Mouse (Mus musculus) intestine, postnatal 0 days (tissue): ENCODE data around the gene Cog8. TPM values are rescaled to one million over a fixed set of nuclear protein-coding genes. Genes with fewer than 3 reads are reported as not detected.
"Not testable (repeated sequence)": the region's sequence is repeated elsewhere in the genome, so short reads cannot be mapped to it uniquely, and the experiment has no call there.

ENCODE experiments used
- ATAC-seq: fragments of 200-750 bp; cut with Nextera tagmentation; 2 replicates; pipeline ENCODE4 v1.8.0; 2017; ENCODE audit warnings: mild to moderate bottlenecking, moderate TSS enrichment, moderate library complexity
- H3K27ac ChIP-seq: fragments of 300-500 bp; sonication (generic); 2 replicates; pipeline ENCODE4 v1.5.1; 2014; ENCODE audit warnings: mild to moderate bottlenecking, low read depth, low read length, moderate library complexity
- H3K27me3 ChIP-seq: fragments of 300-500 bp; sonication (generic); replicated peaks from 2 replicates; pipeline ENCODE4 v1.6.1; 2014; ENCODE audit warnings: low read length, mixed read lengths; ENCODE audit not compliant: control insufficient read depth, insufficient read depth
- H3K36me3 ChIP-seq: fragments of 300-500 bp; sonication (generic); 2 replicates; pipeline ENCODE4 v1.6.1; 2014; ENCODE audit warnings: mild to moderate bottlenecking, moderate library complexity; ENCODE audit not compliant: control insufficient read depth, insufficient read depth
- H3K4me1 ChIP-seq: fragments of 300-500 bp; sonication (generic); replicated peaks from 2 replicates; pipeline ENCODE4 v1.6.1; 2014; ENCODE audit warnings: antibody characterized with exemption, low read length, mixed read lengths; ENCODE audit not compliant: control insufficient read depth, insufficient read depth
- H3K4me2 ChIP-seq: fragments of 300-500 bp; sonication (generic); replicated peaks from 2 replicates; pipeline ENCODE4 v1.6.1; 2014; ENCODE audit warnings: low read depth, mild to moderate bottlenecking, moderate library complexity
- H3K4me3 ChIP-seq: fragments of 300-500 bp; sonication (generic); 2 replicates; pipeline ENCODE4 v1.5.1; 2014; ENCODE audit warnings: low read depth, low read length
- H3K9ac ChIP-seq: fragments of 300-500 bp; sonication (generic); 2 replicates; pipeline ENCODE4 v1.6.1; 2014; ENCODE audit warnings: mild to moderate bottlenecking, low read depth, low read length
- H3K9me3 ChIP-seq: fragments of 300-500 bp; sonication (generic); 2 replicates; pipeline ENCODE4 v1.6.1; 2016; ENCODE audit warnings: mixed run types; ENCODE audit not compliant: control insufficient read depth
- CTCF ChIP-seq: sonication (generic); IDR thresholded peaks from 2 replicates; pipeline ENCODE4 v1.5.1; 2016; ENCODE audit warnings: low read depth, mild to moderate bottlenecking, control low read depth, antibody characterized with exemption, moderate library complexity
- WGBS: fragments of 180-500 bp; shearing (Covaris S2); extraction: QIAGEN DNeasy Blood & Tissue Kit; methylation state at CpG from one replicate; pipeline ENCODE4 v1.1.7; 2014; 5-methylcytosine and 5-hydroxymethylcytosine counted together
- microRNA-seq: library from miRNA; unstranded; fragments of <30 nt; microRNA quantifications from one replicate; pipeline ENCODE4, GENCODE M21; 2016
- polyA plus RNA-seq: library from polyadenylated mRNA; unstranded; fragments of >200 nt; fragmentation: Nextera tagmentation; extraction: Ambion mirVana; gene quantifications from 2 replicates; pipeline ENCODE4 v1.2.1, GENCODE M21; 2015

Gene Cog8
- polyA plus RNA-seq, 1 experiment from 2014 or later = 21.6 TPM

GRCm38 (mm10) chr8:107012666-107013065 is 43.8 kb downstream of the Cog8 start:
- H3K27me3 ChIP-seq = no peaks in the 10 kb centered on the region
- no peaks in the 10 kb centered on the region for H3K9me3 ChIP-seq
- H3K27ac ChIP-seq = no peak overlapping the region
- H3K36me3 ChIP-seq = peaks cover 62% of the 10 kb centered on the region
- no peak overlapping the region for H3K4me2 ChIP-seq
- TF ChIP-seq CTCF = no peak
- ATAC-seq = no peak
- H3K4me1 ChIP-seq = no peaks in the 10 kb centered on the region
- H3K9ac ChIP-seq = no peak overlapping the region
- WGBS = 91% methylated on average over 2 of the region's 2 CpGs
- H3K4me3 ChIP-seq = no peak overlapping the region

GRCm38 (mm10) chr8:107007795-107008194 is 48.7 kb downstream of the Cog8 start:
- H3K27me3 ChIP-seq = no peaks in the 10 kb centered on the region
- no peak for ATAC-seq
- TF ChIP-seq CTCF = no peak
- H3K4me1 ChIP-seq = no peaks in the 10 kb centered on the region
- H3K4me2 ChIP-seq = no peak overlapping the region
- no peak overlapping the region for H3K27ac ChIP-seq
- peaks cover 71% of the 10 kb centered on the region for H3K36me3 ChIP-seq
- H3K9me3 ChIP-seq = no peaks in the 10 kb centered on the region
- H3K9ac ChIP-seq = no peak overlapping the region
- WGBS = 84% methylated on average over 3 of the region's 3 CpGs
- H3K4me3 ChIP-seq = no peak overlapping the region

- H3K4me3 ChIP-seq = no peak overlapping the region
- peak; percentile 100 for TF ChIP-seq CTCF
- H3K4me1 ChIP-seq = no peaks in the 10 kb centered on the region
- no peak overlapping the region for H3K27ac ChIP-seq
- peaks cover 25% of the 10 kb centered on the region for H3K36me3 ChIP-seq
- peak; percentile 88 for ATAC-seq
- WGBS = 16% methylated on average over 5 of the region's 5 CpGs
- H3K9me3 ChIP-seq = no peaks in the 10 kb centered on the region
- no peak overlapping the region for H3K9ac ChIP-seq
- H3K27me3 ChIP-seq = no peaks in the 10 kb centered on the region
- no peak overlapping the region for H3K4me2 ChIP-seq
Observed at GRCm38 (mm10) chr8:107002532-107002931, 54.0 kb downstream of the Cog8 start.

GRCm38 (mm10) chr8:106999068-106999467 is 57.4 kb downstream of the Cog8 start:
- Histone ChIP-seq H3K9me3 (no peaks in the 10 kb centered on the region), H3K27me3 (no peaks in the 10 kb centered on the region), H3K4me2 (no peak overlapping the region), H3K36me3 (peaks cover 12% of the 10 kb centered on the region), H3K9ac (no peak overlapping the region), H3K4me3 (no peak overlapping the region), H3K4me1 (no peaks in the 10 kb centered on the region), H3K27ac (no peak overlapping the region)
- TF ChIP-seq CTCF = no peak
- WGBS = 70% methylated on average over 1 of the region's 1 CpGs
- no peak for ATAC-seq

- no peak for TF ChIP-seq CTCF
- WGBS = 85% methylated on average over 4 of the region's 4 CpGs
- Histone ChIP-seq H3K4me2 (no peak overlapping the region), H3K4me3 (no peak overlapping the region), H3K4me1 (no peaks in the 10 kb centered on the region), H3K27me3 (no peaks in the 10 kb centered on the region), H3K9me3 (no peaks in the 10 kb centered on the region), H3K9ac (no peak overlapping the region), H3K27ac (no peak overlapping the region), H3K36me3 (peaks cover 6% of the 10 kb centered on the region)
- no peak for ATAC-seq
Observed at GRCm38 (mm10) chr8:106997416-106997815, 59.1 kb downstream of the Cog8 start.

GRCm38 (mm10) chr8:106996339-106996738 is 60.1 kb downstream of the Cog8 start:
- not testable (repeated sequence) for ATAC-seq, H3K9ac ChIP-seq, H3K9me3 ChIP-seq, H3K27ac ChIP-seq, H3K27me3 ChIP-seq, H3K4me1 ChIP-seq, H3K4me3 ChIP-seq, H3K4me2 ChIP-seq
- H3K36me3 ChIP-seq = peaks cover 13% of the 10 kb centered on the region
- TF ChIP-seq CTCF = peak; percentile 37
- 90% methylated on average over 4 of the region's 4 CpGs for WGBS

Small RNA genes within 50 kb of the gene (microRNA-seq; reads per million reads assigned to microRNA genes)
- gene Mir7075 = 1.4 reads per million

Other genes starting within 250 kb of the Cog8 start
- 0.07 and 0.14 TPM in 2 replicates for gene Has3, start 186.4 kb downstream of the Cog8 start, polyA plus RNA-seq
- gene Utp4, start 163.1 kb downstream of the Cog8 start, polyA plus RNA-seq = 22.8 and 25.1 TPM in 2 replicates
- 8.3 and 10.0 TPM in 2 replicates for gene Sntb2, start 120.9 kb downstream of the Cog8 start, polyA plus RNA-seq
- 48.8 and 49.1 TPM in 2 replicates for gene Vps4a, start 25.5 kb downstream of the Cog8 start, polyA plus RNA-seq
- gene Pdf, start 8.1 kb downstream of the Cog8 start, polyA plus RNA-seq = 20.8 and 22.2 TPM in 2 replicates
- 42.8 and 44.7 TPM in 2 replicates for gene Nip7, start 188 bp upstream of the Cog8 start, polyA plus RNA-seq
- 10.5 and 11.2 TPM in 2 replicates for gene Tmed6, start 9.0 kb upstream of the Cog8 start, polyA plus RNA-seq
- gene Terf2, start 39.9 kb upstream of the Cog8 start, polyA plus RNA-seq = 11.2 and 12.1 TPM in 2 replicates
- gene Cyb5b, start 94.0 kb upstream of the Cog8 start, polyA plus RNA-seq = 93.2 and 103 TPM in 2 replicates
- gene Nfat5, start 236.8 kb upstream of the Cog8 start, polyA plus RNA-seq = 4.8 and 6.6 TPM in 2 replicates